Mouse (Mus musculus) liver, embryonic 16.5 days (tissue): Measurements from ENCODE around the gene Gnmt. TPM values are rescaled to one million over a fixed set of nuclear protein-coding genes. Genes with fewer than 3 reads are reported as not detected.

ENCODE experiments used
- ATAC-seq: fragments of 200-750 bp; cut with Nextera tagmentation; 2 replicates; pipeline ENCODE4 v1.8.0; 2017; ENCODE audit warnings: low read depth, mild to moderate bottlenecking, moderate number of reproducible peaks, moderate library complexity
- H3K27ac ChIP-seq: fragments of 300-500 bp; sonication (generic); 2 replicates; pipeline ENCODE4 v1.5.1; 2014; ENCODE audit warnings: mild to moderate bottlenecking, low read length
- H3K27me3 ChIP-seq: fragments of 300-500 bp; sonication (generic); 2 replicates; pipeline ENCODE4 v1.6.1; 2014; ENCODE audit warnings: low read depth, low read length, mixed read lengths; ENCODE audit not compliant: control insufficient read depth, insufficient read depth
- H3K36me3 ChIP-seq: fragments of 300-500 bp; sonication (generic); 2 replicates; pipeline ENCODE4 v1.6.1; 2014; ENCODE audit warnings: mild to moderate bottlenecking; ENCODE audit not compliant: control insufficient read depth, insufficient read depth
- H3K4me1 ChIP-seq: fragments of 300-500 bp; sonication (generic); 2 replicates; pipeline ENCODE4 v1.6.1; 2014; ENCODE audit warnings: low read depth, low read length, mixed read lengths; ENCODE audit not compliant: control insufficient read depth
- H3K4me2 ChIP-seq: fragments of 300-500 bp; sonication (generic); 2 replicates; pipeline ENCODE4 v1.6.1; 2014; ENCODE audit warnings: low read depth, low read length, mixed read lengths
- H3K4me3 ChIP-seq: fragments of 300-500 bp; sonication (generic); 2 replicates; pipeline ENCODE4 v1.5.1; 2014; ENCODE audit warnings: low read depth, mild to moderate bottlenecking, low read length
- H3K9ac ChIP-seq: fragments of 300-500 bp; sonication (generic); 2 replicates; pipeline ENCODE4 v1.6.1; 2014; ENCODE audit warnings: low read depth, low read length
- H3K9me3 ChIP-seq: fragments of 300-500 bp; sonication (generic); replicated peaks from 2 replicates; pipeline ENCODE4 v1.6.1; 2016; ENCODE audit warnings: low read length; ENCODE audit not compliant: control insufficient read depth
- WGBS: fragments of 180-500 bp; shearing (Covaris S2); extraction: QIAGEN DNeasy Blood & Tissue Kit; methylation state at CpG from one replicate; pipeline ENCODE4 v1.1.7; 2014; ENCODE audit not compliant: insufficient replicate concordance; 5-methylcytosine and 5-hydroxymethylcytosine counted together
- polyA plus RNA-seq: library from polyadenylated mRNA; unstranded; fragments of >200 nt; fragmentation: Nextera tagmentation; extraction: Ambion mirVana; gene quantifications from 2 replicates; pipeline ENCODE4 v1.2.1, GENCODE M21; 2015

Gnmt gene
- polyA plus RNA-seq, 1 experiment from 2014 or later: 152 TPM

- 0 out of 2 replicates have a peak, but pooled peaks cover 2% of the 10 kb centered on the region for H3K27me3 ChIP-seq
- WGBS: 52% methylated on average over 11 of the region's 11 CpGs
- H3K27ac ChIP-seq: peak overlapping the region; percentile 66
- H3K4me1 ChIP-seq: no peaks in the 10 kb centered on the region; the same call in 1 of the 2 replicates
- H3K36me3 ChIP-seq: no peaks in the 10 kb centered on the region
- H3K4me2 ChIP-seq: peak overlapping the region; percentile 22; the same call in 1 of the 2 replicates
- no peaks in the 10 kb centered on the region for H3K9me3 ChIP-seq
- H3K9ac ChIP-seq: peak overlapping the region; percentile 43
- peak overlapping the region; percentile 48 for H3K4me3 ChIP-seq
- peak; percentile 8 for ATAC-seq
These were observed 472 bp downstream of the Gnmt start for GRCm38 (mm10) chr17:46728496-46728895.

GRCm38 (mm10) chr17:46728021-46728420 is 947 bp downstream of the Gnmt start:
- H3K27ac ChIP-seq: no peak overlapping the region
- WGBS: 34% methylated on average over 6 of the region's 6 CpGs
- no peak overlapping the region for H3K9ac ChIP-seq

GRCm38 (mm10) chr17:46727271-46727670 is 1.7 kb downstream of the Gnmt start:
- H3K27ac ChIP-seq: no peak overlapping the region
- no peak for ATAC-seq
- no peaks in the 10 kb centered on the region; the same call in 1 of the 2 replicates for H3K4me1 ChIP-seq
- H3K27me3 ChIP-seq: 0 out of 2 replicates have a peak, but pooled peaks cover 2% of the 10 kb centered on the region
- 84% methylated on average over 11 of the region's 11 CpGs for WGBS
- H3K36me3 ChIP-seq: no peaks in the 10 kb centered on the region
- H3K9ac ChIP-seq: no peak overlapping the region
- no peaks in the 10 kb centered on the region for H3K9me3 ChIP-seq
- H3K4me3 ChIP-seq: no peak overlapping the region
- H3K4me2 ChIP-seq: no peak overlapping the region

More at GRCm38 (mm10) chr17:46728021-46728420, 947 bp downstream of the Gnmt start:
- H3K4me3 ChIP-seq: peak overlapping the region; percentile 48
- peak overlapping the region; percentile 23 for H3K4me2 ChIP-seq
- no peak for ATAC-seq
- no peaks in the 10 kb centered on the region; the same call in 1 of the 2 replicates for H3K4me1 ChIP-seq
- H3K36me3 ChIP-seq: no peaks in the 10 kb centered on the region
- no peaks in the 10 kb centered on the region for H3K9me3 ChIP-seq
- H3K27me3 ChIP-seq: 0 out of 2 replicates have a peak, but pooled peaks cover 2% of the 10 kb centered on the region

GRCm38 (mm10) chr17:46725731-46726645 is 3.0 kb downstream of the Gnmt start:
- Histone ChIP-seq H3K4me2 (no peak overlapping the region), H3K9ac (no peak overlapping the region), H3K4me1 (no peaks in the 10 kb centered on the region; the same call in 1 of the 2 replicates), H3K36me3 (no peaks in the 10 kb centered on the region), H3K27me3 (0 out of 2 replicates have a peak, but pooled peaks cover 2% of the 10 kb centered on the region), H3K9me3 (no peaks in the 10 kb centered on the region), H3K4me3 (no peak overlapping the region), H3K27ac (no peak overlapping the region)
- no peak for ATAC-seq
- 76% methylated on average over 26 of the region's 26 CpGs for WGBS

- no peak overlapping the region for H3K9ac ChIP-seq
- no peak for ATAC-seq
- H3K9me3 ChIP-seq: no peaks in the 10 kb centered on the region
- H3K4me3 ChIP-seq: no peak overlapping the region
- no peaks in the 10 kb centered on the region; the same call in 1 of the 2 replicates for H3K4me1 ChIP-seq
- H3K27ac ChIP-seq: no peak overlapping the region
- H3K27me3 ChIP-seq: 0 out of 2 replicates have a peak, but pooled peaks cover 2% of the 10 kb centered on the region
- H3K36me3 ChIP-seq: no peaks in the 10 kb centered on the region
- H3K4me2 ChIP-seq: no peak overlapping the region
- 64% methylated on average over 9 of the region's 9 CpGs for WGBS
These were observed 3.7 kb downstream of the Gnmt start for GRCm38 (mm10) chr17:46725273-46725672.

GRCm38 (mm10) chr17:46724477-46725084 is 4.4 kb downstream of the Gnmt start:
- Histone ChIP-seq H3K4me2 (no peak overlapping the region), H3K4me3 (no peak overlapping the region), H3K27ac (no peak overlapping the region), H3K27me3 (0 out of 2 replicates have a peak, but pooled peaks cover 2% of the 10 kb centered on the region), H3K4me1 (no peaks in the 10 kb centered on the region; the same call in 1 of the 2 replicates), H3K9me3 (no peaks in the 10 kb centered on the region), H3K9ac (no peak overlapping the region), H3K36me3 (no peaks in the 10 kb centered on the region)
- 78% methylated on average over 14 of the region's 20 CpGs for WGBS
- ATAC-seq: no peak

- no peak overlapping the region for H3K27ac ChIP-seq
- no peaks in the 10 kb centered on the region for H3K9me3 ChIP-seq
- H3K4me3 ChIP-seq: no peak overlapping the region
- H3K9ac ChIP-seq: no peak overlapping the region
- no peaks in the 10 kb centered on the region for H3K36me3 ChIP-seq
- no peak overlapping the region for H3K4me2 ChIP-seq
- H3K27me3 ChIP-seq: no peaks in the 10 kb centered on the region
- ATAC-seq: no peak
- no peaks in the 10 kb centered on the region for H3K4me1 ChIP-seq
- 77% methylated on average over 7 of the region's 7 CpGs for WGBS
These were observed 7.9 kb downstream of the Gnmt start for GRCm38 (mm10) chr17:46721077-46721476.

GRCm38 (mm10) chr17:46714756-46715481 is 14.0 kb downstream of the Gnmt start:
- 81% methylated on average over 11 of the region's 11 CpGs for WGBS
- no peak overlapping the region for H3K9ac ChIP-seq
- no peak overlapping the region for H3K4me2 ChIP-seq
- H3K9me3 ChIP-seq: no peaks in the 10 kb centered on the region
- H3K27me3 ChIP-seq: no peaks in the 10 kb centered on the region
- H3K27ac ChIP-seq: no peak overlapping the region
- H3K4me3 ChIP-seq: no peak overlapping the region
- H3K36me3 ChIP-seq: peaks cover 13% of the 10 kb centered on the region
- no peak for ATAC-seq
- H3K4me1 ChIP-seq: peaks cover 16% of the 10 kb centered on the region
